Mouse (Mus musculus): Measurements from ENCODE around the gene Grip1. TPM values are rescaled to one million over a fixed set of nuclear protein-coding genes. Genes with fewer than 3 reads are reported as not detected.

The Grip1 gene
- polyA plus RNA-seq, 1 experiment from 2014 or later: 2.8 TPM

DNA sequence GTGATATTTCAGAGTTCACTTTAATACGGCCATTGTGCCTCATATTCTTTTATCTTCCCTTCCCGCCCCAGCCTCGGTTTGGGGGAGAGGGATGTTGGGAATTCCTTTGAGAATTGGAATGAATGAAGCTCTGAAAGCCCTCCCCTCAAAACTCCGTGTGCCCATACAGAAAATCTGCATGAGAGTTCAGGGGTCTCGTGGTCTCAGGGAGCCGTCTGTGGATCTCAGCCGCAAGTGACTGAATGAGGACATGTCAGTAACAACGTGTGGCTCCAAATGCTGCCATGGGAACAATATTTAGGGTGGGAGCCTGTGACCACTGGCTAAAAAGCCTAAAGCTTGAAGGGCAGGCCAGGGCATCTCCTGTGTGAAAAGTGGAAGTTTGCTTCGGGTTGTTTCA lies 91.1 kb downstream of the Grip1 start:
- Histone ChIP-seq H3K9me3 (replicated peaks) (no peaks in the 10 kb centered on the region), H3K27ac (no peak overlapping the region), H3K4me3 (no peak overlapping the region), H3K36me3 (no peaks in the 10 kb centered on the region), H3K27me3 (ENCODE audit: low read depth, poor library complexity, severe bottlenecking) (no peaks in the 10 kb centered on the region), H3K4me1 (no peaks in the 10 kb centered on the region)
- WGBS: 74% methylated on average over 9 of the region's 9 CpGs
- no peak for DNase-seq (ENCODE audit: low spot score)

DNA sequence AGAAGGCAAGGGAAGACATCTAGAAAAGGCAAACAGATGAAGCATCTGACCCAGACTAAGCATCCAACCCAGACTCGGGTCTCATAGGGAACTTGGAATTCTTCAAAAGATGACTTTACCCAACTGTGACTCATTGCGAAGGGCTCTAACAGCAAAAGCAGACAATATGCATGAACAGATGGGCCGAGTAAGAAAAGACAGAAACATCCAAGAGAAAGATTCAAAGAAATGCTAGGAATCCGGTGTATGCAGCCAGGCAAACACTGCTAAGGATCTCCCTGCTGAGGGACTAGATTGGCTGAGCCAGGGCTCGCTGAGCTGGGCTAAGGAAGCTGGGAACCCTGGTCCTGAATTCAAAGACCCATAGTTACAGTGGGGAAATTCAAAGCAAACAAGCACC lies 94.2 kb downstream of the Grip1 start:
- no peaks in the 10 kb centered on the region for H3K4me1 ChIP-seq
- 93% methylated on average over 5 of the region's 5 CpGs for WGBS
- H3K27me3 ChIP-seq (ENCODE audit: low read depth, poor library complexity, severe bottlenecking): no peaks in the 10 kb centered on the region
- no peak overlapping the region for H3K27ac ChIP-seq
- no peak overlapping the region for H3K4me3 ChIP-seq
- DNase-seq (ENCODE audit: low spot score): no peak
- no peaks in the 10 kb centered on the region for H3K9me3 ChIP-seq (replicated peaks)
- no peaks in the 10 kb centered on the region for H3K36me3 ChIP-seq

DNA sequence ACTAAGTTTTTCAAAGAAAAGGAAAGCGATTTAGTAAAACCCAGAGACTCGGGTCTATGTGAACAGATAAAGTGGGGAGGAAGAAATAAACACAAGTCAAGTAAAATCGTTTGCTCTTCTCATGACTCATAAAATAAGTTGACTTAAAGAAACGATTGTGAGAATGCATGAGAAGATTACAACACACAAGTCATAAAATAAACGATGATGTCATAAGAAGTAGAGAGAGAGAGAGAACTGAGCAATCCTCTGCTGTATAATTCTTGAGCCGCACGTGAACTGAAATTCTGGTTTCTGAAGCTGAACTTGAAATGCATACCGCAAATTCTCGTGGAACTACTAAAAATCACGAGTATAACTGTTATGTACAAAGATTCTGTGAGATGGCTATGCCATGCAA lies 95.1 kb downstream of the Grip1 start:
- 94% methylated on average over 10 of the region's 10 CpGs for WGBS

DNA sequence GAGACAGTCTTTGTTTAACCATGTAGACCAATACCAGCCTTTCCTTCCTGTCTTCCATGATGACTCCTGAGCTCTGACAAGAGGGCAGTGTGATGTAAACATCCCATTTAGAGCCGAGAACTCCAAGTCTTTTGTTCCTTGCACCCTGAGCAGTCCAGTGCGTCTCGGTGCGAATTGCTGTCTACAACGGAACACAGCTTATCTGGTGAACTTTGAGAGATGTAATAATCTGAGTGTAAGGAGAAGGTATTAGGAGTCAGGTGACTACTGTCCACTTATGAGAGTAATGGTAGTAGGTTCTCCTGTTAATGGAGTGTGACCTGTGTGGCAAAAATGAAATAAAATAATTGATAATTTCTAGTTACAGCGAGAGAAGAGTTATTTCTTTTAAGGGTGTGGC lies 97.0 kb downstream of the Grip1 start:
- no peaks in the 10 kb centered on the region for H3K9me3 ChIP-seq (replicated peaks)
- H3K4me3 ChIP-seq: no peak overlapping the region
- H3K36me3 ChIP-seq: no peaks in the 10 kb centered on the region
- WGBS: 91% methylated on average over 6 of the region's 6 CpGs
- no peak for DNase-seq (ENCODE audit: low spot score)
- no peaks in the 10 kb centered on the region for H3K4me1 ChIP-seq
- H3K27me3 ChIP-seq (ENCODE audit: low read depth, poor library complexity, severe bottlenecking): no peaks in the 10 kb centered on the region
- H3K27ac ChIP-seq: no peak overlapping the region

More for the DNA sequence above, 95.1 kb downstream of the Grip1 start:
- no peaks in the 10 kb centered on the region for H3K27me3 ChIP-seq (ENCODE audit: low read depth, poor library complexity, severe bottlenecking)
- H3K4me3 ChIP-seq: no peak overlapping the region
- no peaks in the 10 kb centered on the region for H3K36me3 ChIP-seq
- H3K27ac ChIP-seq: no peak overlapping the region
- H3K4me1 ChIP-seq: no peaks in the 10 kb centered on the region
- no peak for DNase-seq (ENCODE audit: low spot score)
- H3K9me3 ChIP-seq (replicated peaks): no peaks in the 10 kb centered on the region

DNA sequence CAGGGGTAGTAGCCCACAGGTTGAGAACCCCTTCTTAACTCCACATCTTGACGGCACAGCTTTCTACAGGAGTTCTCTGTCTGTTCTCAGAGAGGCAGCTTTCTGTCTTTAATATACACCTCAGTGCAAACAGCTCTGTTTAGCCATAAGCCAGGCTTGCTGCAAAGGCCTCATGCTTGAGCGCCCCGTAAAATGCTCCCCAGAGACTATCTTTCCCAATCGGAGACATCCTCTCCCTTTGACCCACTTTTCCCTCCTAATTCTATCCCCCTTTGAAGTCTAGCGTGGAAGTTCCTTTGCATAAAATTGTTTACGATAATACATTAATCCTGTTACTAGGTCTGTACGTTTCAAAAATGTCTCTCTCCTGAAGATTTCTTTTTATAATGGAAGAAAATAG lies 102.7 kb downstream of the Grip1 start:
- Histone ChIP-seq H3K36me3 (no peaks in the 10 kb centered on the region), H3K27ac (no peak overlapping the region), H3K4me3 (no peak overlapping the region), H3K4me1 (no peaks in the 10 kb centered on the region), H3K9me3 (replicated peaks) (no peaks in the 10 kb centered on the region), H3K27me3 (ENCODE audit: low read depth, poor library complexity, severe bottlenecking) (no peaks in the 10 kb centered on the region)
- DNase-seq (ENCODE audit: low spot score): no peak
- WGBS: 90% methylated on average over 7 of the region's 7 CpGs

DNA sequence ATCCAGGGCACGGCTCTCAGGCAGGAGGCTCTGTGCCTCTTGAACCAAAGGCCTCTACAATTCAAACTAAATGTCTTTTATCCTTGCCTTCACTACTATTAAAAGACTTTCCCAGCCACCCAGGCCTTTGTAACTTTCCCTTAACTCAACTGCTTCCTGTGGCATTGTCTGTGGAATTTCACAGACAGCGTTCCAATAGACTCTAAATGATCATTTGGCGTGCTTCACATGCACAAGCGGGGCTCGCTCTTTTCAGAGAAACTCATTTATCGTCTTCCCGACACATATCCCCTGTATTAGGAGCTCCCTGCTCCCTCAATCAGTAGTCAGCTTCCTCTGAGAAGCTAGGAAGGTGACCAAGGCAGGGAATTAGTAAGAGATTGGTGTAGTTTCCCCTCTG lies 104.8 kb downstream of the Grip1 start:
- H3K4me1 ChIP-seq: no peaks in the 10 kb centered on the region
- H3K36me3 ChIP-seq: no peaks in the 10 kb centered on the region
- H3K9me3 ChIP-seq (replicated peaks): no peaks in the 10 kb centered on the region
- H3K27ac ChIP-seq: no peak overlapping the region
- WGBS: 94% methylated on average over 7 of the region's 7 CpGs
- no peak for DNase-seq (ENCODE audit: low spot score)
- no peak overlapping the region for H3K4me3 ChIP-seq
- H3K27me3 ChIP-seq (ENCODE audit: low read depth, poor library complexity, severe bottlenecking): no peaks in the 10 kb centered on the region

DNA sequence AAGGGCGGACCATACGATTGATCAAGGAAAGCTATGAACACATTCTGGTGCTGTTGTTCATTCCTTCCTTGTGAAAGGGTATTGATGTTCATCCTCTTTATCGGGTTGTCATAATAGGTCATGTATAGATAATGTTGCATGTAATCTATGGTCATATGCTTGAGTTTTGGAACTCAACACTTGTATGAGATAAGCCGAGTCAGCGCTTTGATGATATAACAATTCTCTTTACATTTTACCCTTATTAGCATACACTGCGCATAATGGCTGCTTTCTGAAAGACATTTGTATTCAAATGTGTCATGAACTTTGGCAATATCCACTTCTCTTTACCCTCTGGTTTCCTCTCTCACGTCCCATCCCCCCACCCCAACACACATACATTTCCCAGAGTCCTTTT lies 111.2 kb downstream of the Grip1 start:
- H3K4me1 ChIP-seq: no peaks in the 10 kb centered on the region
- H3K4me3 ChIP-seq: no peak overlapping the region
- H3K9me3 ChIP-seq (replicated peaks): no peaks in the 10 kb centered on the region
- no peaks in the 10 kb centered on the region for H3K36me3 ChIP-seq
- no peak for DNase-seq (ENCODE audit: low spot score)
- WGBS: 95% methylated on average over 7 of the region's 7 CpGs
- H3K27ac ChIP-seq: no peak overlapping the region
- H3K27me3 ChIP-seq (ENCODE audit: low read depth, poor library complexity, severe bottlenecking): no peaks in the 10 kb centered on the region

DNA sequence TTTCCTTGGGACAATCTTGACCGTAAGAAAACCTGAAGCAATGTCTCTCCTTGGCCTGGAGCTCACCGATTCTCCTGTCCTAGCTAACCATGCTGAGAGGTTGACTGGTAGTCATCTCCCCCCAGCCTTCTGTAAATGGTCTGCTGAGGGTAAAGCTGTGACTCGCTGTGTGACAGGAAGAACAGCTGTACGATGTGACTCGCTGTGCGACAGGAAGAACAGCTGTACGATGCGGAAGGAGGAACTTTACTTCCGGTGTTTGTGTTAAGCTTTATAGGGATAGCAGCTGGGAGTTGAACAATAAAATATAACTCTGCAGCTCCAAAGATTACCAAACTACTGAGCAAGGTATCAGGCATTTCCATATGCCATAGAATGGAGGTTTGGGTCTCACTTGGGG lies 119.5 kb downstream of the Grip1 start:
- no peaks in the 10 kb centered on the region for H3K9me3 ChIP-seq (replicated peaks)
- no peaks in the 10 kb centered on the region for H3K27me3 ChIP-seq (ENCODE audit: low read depth, poor library complexity, severe bottlenecking)
- no peak overlapping the region for H3K27ac ChIP-seq
- DNase-seq (ENCODE audit: low spot score): no peak
- peaks cover 10% of the 10 kb centered on the region; the same call in 1 of the 2 replicates for H3K4me1 ChIP-seq
- no peaks in the 10 kb centered on the region for H3K36me3 ChIP-seq
- no peak overlapping the region for H3K4me3 ChIP-seq
- 89% methylated on average over 9 of the region's 9 CpGs for WGBS

DNA sequence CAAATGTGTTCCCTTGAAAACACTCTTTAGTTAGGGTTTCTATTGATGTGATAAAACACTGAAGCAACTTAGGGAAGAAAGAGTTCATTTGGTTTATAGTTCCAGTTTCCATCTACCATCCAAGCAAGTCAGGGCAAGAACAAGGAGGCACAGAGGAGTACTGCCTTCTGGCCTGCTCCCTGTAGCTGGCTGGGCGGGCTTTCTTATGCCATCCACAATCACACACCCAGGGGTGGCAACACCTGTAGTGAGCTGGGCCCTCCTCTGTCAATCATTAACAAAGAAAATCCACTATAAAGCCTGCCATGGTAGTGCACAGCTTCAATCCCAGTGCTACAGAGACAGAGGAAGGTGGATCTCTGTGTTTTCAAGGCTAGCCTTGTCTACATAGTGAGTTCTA lies 122.2 kb downstream of the Grip1 start:
- WGBS: 100% methylated on average over 1 of the region's 1 CpGs
- no peak for DNase-seq (ENCODE audit: low spot score)
- Histone ChIP-seq H3K9me3 (replicated peaks) (no peaks in the 10 kb centered on the region), H3K27me3 (ENCODE audit: low read depth, poor library complexity, severe bottlenecking) (no peaks in the 10 kb centered on the region), H3K4me1 (peaks cover 10% of the 10 kb centered on the region; the same call in 1 of the 2 replicates), H3K36me3 (no peaks in the 10 kb centered on the region), H3K4me3 (no peak overlapping the region), H3K27ac (no peak overlapping the region)

DNA sequence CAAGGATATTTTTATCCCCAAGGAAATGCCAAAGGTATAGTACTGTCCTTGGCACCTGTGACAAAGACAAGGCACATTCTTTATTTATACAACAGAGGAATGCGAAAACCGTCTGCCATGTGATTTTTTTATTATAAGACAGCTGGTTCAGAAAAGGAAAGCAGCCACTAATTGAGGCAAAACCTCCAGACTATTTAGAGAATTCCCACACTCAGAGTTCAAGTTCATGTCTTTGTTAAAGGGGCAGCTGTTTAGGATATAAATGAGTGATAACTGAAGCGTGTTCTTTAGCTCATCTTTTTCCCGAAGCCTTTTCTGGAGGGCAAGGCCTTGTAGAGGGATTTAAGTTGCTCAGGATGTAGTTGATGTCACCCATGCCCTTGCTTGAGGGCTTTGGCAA lies 126.4 kb downstream of the Grip1 start:
- Histone ChIP-seq H3K9me3 (replicated peaks) (no peaks in the 10 kb centered on the region), H3K27me3 (ENCODE audit: low read depth, poor library complexity, severe bottlenecking) (no peaks in the 10 kb centered on the region), H3K27ac (no peak overlapping the region), H3K4me3 (no peak overlapping the region), H3K4me1 (peaks cover 7% of the 10 kb centered on the region), H3K36me3 (no peaks in the 10 kb centered on the region)
- no peak for DNase-seq (ENCODE audit: low spot score)
- WGBS: 78% methylated on average over 4 of the region's 4 CpGs

DNA sequence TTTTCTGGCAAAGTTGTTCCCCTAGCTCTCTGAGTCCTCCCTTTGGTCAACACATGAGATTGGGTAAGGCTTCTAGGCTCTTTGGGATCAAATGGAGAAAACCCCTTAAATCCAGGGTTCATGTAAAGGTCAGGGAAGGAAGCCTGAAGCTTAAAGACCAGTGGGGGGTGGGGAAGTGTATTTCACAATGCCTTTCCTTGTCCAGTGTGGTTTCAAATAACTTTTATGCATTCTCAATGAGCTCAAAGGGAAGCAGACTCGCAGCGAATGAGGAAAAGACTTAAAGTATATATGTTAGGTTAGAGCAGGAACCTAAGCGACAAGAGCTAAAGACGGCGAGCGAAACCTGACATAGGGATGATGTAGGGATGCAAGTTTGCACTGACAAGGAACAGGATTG lies 131.0 kb downstream of the Grip1 start:
- H3K9me3 ChIP-seq (replicated peaks): no peaks in the 10 kb centered on the region
- H3K36me3 ChIP-seq: no peaks in the 10 kb centered on the region
- no peak overlapping the region for H3K4me3 ChIP-seq
- H3K27ac ChIP-seq: no peak overlapping the region
- H3K27me3 ChIP-seq (ENCODE audit: low read depth, poor library complexity, severe bottlenecking): no peaks in the 10 kb centered on the region
- no peak for DNase-seq (ENCODE audit: low spot score)
- 89% methylated on average over 6 of the region's 6 CpGs for WGBS
- H3K4me1 ChIP-seq: peaks cover 8% of the 10 kb centered on the region

DNA sequence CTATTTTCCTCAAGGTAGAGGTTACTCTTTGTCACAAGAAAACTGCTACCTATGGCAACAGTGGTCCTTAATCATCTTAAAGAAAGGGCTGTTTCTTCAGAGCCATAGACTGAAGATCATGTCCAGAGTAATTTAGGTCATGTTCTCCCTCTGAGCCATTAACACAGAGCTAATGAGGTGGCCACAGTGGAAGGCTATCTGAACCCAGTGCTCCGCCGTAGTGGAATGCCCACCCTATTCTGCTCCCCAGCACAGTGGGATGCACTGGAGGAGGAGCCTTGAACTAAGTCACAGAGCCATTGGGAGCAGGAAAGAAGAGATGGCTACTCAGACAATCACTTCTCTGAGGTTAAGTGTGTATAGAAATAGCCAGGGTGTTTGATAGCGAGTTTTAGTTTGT lies 133.3 kb downstream of the Grip1 start:
- no peak for DNase-seq (ENCODE audit: low spot score)
- no peaks in the 10 kb centered on the region for H3K36me3 ChIP-seq

DNA sequence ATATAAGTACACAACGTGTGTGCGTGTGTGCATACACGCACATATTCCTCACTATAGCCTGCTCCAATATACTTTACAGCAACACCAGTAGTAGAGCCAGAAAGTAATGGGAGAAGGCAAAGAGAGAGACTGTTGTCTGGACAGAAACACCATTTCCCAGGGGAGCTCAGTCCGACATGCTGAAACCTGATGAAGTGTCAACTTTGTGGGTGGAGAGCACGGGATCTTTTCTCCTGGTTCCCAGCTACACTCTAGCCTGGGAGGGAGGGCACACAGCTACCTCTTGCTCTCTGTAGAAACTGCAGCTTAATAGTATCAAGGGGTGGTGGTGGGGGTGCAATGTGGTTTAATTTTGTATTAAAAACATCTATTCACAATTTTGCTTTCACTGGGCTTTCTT lies 143.2 kb downstream of the Grip1 start:
- Histone ChIP-seq H3K36me3 (no peaks in the 10 kb centered on the region), H3K4me1 (peaks cover 8% of the 10 kb centered on the region), H3K9me3 (replicated peaks) (no peaks in the 10 kb centered on the region), H3K27ac (no peak overlapping the region), H3K4me3 (no peak overlapping the region), H3K27me3 (ENCODE audit: low read depth, poor library complexity, severe bottlenecking) (no peaks in the 10 kb centered on the region)
- 66% methylated on average over 5 of the region's 5 CpGs for WGBS
- no peak for DNase-seq (ENCODE audit: low spot score)

More for the DNA sequence above, 133.3 kb downstream of the Grip1 start:
- H3K9me3 ChIP-seq (replicated peaks): no peaks in the 10 kb centered on the region
- peaks cover 8% of the 10 kb centered on the region for H3K4me1 ChIP-seq
- no peak overlapping the region for H3K27ac ChIP-seq
- WGBS: 91% methylated on average over 3 of the region's 3 CpGs
- H3K4me3 ChIP-seq: no peak overlapping the region
- no peaks in the 10 kb centered on the region for H3K27me3 ChIP-seq (ENCODE audit: low read depth, poor library complexity, severe bottlenecking)

DNA sequence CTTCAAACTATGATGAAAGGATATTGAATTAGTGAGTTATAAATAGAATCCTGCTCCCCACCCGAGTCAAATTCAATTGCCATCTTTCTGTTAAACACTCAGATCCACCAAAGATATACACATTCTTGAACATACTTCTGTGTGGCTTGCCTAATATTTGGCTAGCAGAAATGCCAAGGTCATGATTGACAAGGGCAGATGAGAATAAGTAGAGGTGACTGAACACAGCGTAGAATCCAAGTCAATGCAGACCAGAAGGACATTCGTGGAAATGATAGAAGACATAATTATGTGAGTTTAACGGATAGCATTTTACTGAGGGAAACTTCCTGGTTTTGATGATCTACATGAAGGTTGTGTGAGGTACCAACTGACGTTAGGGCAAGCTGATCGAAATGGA lies 153.9 kb downstream of the Grip1 start:
- 92% methylated on average over 6 of the region's 6 CpGs for WGBS
- Histone ChIP-seq H3K36me3 (no peaks in the 10 kb centered on the region), H3K9me3 (replicated peaks) (no peaks in the 10 kb centered on the region)

More for the DNA sequence above, 153.9 kb downstream of the Grip1 start:
- H3K4me1 ChIP-seq: no peaks in the 10 kb centered on the region
- H3K4me3 ChIP-seq: no peak overlapping the region
- no peak overlapping the region for H3K27ac ChIP-seq
- DNase-seq (ENCODE audit: low spot score): no peak
- H3K27me3 ChIP-seq (ENCODE audit: low read depth, poor library complexity, severe bottlenecking): no peaks in the 10 kb centered on the region

Data from limb, embryonic 10.5 days (tissue).